Mouse (Mus musculus): ENCODE measurements around the gene Cacna1i. TPM values are rescaled to one million over a fixed set of nuclear protein-coding genes. Genes with fewer than 3 reads are reported as not detected.
A peak's percentile ranks its signal among the peaks of the same experiment; 100 is the strongest.

Gene Cacna1i
- polyA plus RNA-seq, 1 experiment = not detected

DNA sequence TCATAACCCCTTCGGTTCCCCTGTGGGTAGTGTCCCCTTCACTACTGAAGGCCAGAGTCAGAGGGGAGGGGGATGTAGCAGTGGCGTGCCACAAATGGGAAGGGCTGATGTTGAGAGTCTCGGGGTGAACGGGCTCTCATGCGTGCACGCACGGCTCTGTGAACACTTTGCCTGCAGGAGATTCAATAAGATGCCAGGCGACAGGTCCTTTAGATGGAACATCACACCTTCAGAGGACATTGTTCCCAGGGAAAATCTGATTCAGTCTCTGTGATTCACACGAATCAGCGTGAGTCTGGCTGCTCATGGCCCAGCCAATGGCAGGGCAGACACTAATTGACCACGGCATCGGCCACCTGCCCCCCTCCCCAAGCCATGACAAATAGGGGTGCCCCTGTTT lies 17.1 kb downstream of the Cacna1i start:
- no peaks in the 10 kb centered on the region for H3K9me3 ChIP-seq
- H3K36me3 ChIP-seq (replicated peaks; ENCODE audit: low read length) = no peaks in the 10 kb centered on the region
- no peak for TF ChIP-seq FLI1 (IDR thresholded peaks at IDR 0.05; ENCODE audit: low read length)
- no peak for TF ChIP-seq GATA1 (IDR thresholded peaks at IDR 0.05; ENCODE audit: borderline replicate concordance, low read length)
- H3K27me3 ChIP-seq (replicated peaks) = peaks cover 73% of the 10 kb centered on the region
- no peak overlapping the region for H3K4me3 ChIP-seq (replicated peaks)
- H3K4me1 ChIP-seq = peaks cover 15% of the 10 kb centered on the region

DNA sequence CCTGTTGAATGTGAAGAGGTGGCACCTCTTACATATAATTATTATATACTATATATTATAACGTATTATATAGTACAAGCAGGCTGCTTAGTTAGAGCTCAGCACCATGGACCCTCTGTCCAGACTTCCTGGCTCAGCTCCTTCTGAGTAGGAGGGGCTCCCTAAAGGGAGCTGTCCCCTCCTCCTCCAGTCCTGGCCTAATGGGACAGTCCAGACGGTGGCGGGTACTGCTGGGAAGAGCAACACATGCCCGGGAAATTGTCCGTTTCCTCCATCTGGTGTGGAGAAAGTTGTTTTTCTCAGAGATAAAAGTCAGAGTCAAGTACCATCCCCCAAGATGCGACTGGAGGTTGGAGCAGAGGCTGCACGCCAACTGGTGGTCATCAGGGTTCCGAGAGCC lies 19.1 kb downstream of the Cacna1i start:
- no peak for TF ChIP-seq GATA1 (IDR thresholded peaks at IDR 0.05; ENCODE audit: borderline replicate concordance, low read length)
- no peak for TF ChIP-seq FLI1 (IDR thresholded peaks at IDR 0.05; ENCODE audit: low read length)
- H3K4me1 ChIP-seq = peaks cover 15% of the 10 kb centered on the region
- no peaks in the 10 kb centered on the region for H3K36me3 ChIP-seq (replicated peaks; ENCODE audit: low read length)
- H3K9me3 ChIP-seq = no peaks in the 10 kb centered on the region
- peaks cover 70% of the 10 kb centered on the region for H3K27me3 ChIP-seq (replicated peaks)
- H3K4me3 ChIP-seq (replicated peaks) = no peak overlapping the region

DNA sequence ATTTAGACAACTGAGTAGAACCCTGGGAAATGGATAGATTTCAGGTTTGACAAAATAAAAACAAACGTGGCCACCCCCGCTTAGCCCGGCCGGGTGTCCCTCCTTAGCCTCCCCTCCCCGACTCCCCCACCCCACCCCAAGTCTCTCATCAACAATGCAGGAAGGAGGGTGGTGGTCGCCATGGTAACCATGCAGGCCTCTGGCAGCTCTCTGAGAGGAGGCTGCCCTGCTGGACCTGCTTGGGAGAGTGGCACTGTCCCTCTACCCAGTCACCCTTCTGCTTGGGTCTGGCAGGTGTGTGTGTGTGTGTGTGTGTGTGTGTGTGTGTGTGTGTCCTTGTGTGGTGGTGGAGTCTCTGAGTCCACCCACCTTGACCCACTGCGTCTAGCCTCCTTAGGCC lies 27.7 kb downstream of the Cacna1i start:
- peaks cover 27% of the 10 kb centered on the region for H3K4me1 ChIP-seq
- TF ChIP-seq FLI1 (IDR thresholded peaks at IDR 0.05; ENCODE audit: low read length) = no peak
- TF ChIP-seq GATA1 (IDR thresholded peaks at IDR 0.05; ENCODE audit: borderline replicate concordance, low read length) = no peak
- peaks cover 61% of the 10 kb centered on the region for H3K27me3 ChIP-seq (replicated peaks)
- H3K9me3 ChIP-seq = 0 out of 2 replicates have a peak, but pooled peaks cover 4% of the 10 kb centered on the region
- H3K36me3 ChIP-seq (replicated peaks; ENCODE audit: low read length) = no peaks in the 10 kb centered on the region
- no peak overlapping the region for H3K4me3 ChIP-seq (replicated peaks)

DNA sequence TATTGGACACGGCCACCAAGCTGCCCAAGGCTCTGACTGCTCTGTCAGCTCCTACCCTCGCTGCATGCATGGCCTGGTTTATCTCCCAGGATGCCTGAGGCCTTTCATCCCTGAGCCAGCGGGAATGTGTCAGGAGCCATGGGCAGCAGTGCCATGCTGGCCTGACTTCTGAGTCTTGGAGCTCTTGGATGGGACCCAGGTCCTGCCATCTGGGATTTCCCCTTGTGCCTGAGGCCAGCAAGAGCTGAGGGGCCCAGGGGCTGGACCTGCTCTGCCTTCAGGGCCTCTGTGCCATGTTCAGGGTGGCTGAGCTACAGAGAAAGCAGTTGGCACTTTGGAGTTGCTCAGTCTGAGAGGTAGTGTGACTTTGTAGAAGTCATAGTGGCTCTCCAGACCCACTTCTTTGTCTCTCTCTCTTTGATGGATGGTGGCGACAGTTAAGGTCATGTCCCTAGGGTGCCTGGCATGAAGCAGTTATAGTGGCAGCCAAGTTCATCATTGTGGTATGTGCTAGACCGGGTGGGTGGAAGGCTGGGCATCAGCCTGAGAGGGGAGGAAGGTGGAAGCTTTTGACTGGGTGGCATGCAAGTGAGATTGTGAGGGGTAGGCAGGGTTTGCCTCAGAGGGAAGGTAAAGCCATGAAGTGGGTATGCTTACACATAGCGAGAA lies 30.1 kb downstream of the Cacna1i start:
- TF ChIP-seq FLI1 (IDR thresholded peaks at IDR 0.05; ENCODE audit: low read length) (no peak), GATA1 (IDR thresholded peaks at IDR 0.05; ENCODE audit: borderline replicate concordance, low read length) (no peak)
- H3K4me3 ChIP-seq (replicated peaks) = no peak overlapping the region
- H3K27me3 ChIP-seq (replicated peaks) = peaks cover 74% of the 10 kb centered on the region
- peaks cover 37% of the 10 kb centered on the region for H3K4me1 ChIP-seq
- H3K9me3 ChIP-seq = 0 out of 2 replicates have a peak, but pooled peaks cover 4% of the 10 kb centered on the region
- no peaks in the 10 kb centered on the region for H3K36me3 ChIP-seq (replicated peaks; ENCODE audit: low read length)

- Histone ChIP-seq H3K4me3 (replicated peaks) (no peak overlapping the region), H3K36me3 (replicated peaks; ENCODE audit: low read length) (no peaks in the 10 kb centered on the region), H3K27me3 (replicated peaks) (peaks cover 74% of the 10 kb centered on the region), H3K9me3 (0 out of 2 replicates have a peak, but pooled peaks cover 4% of the 10 kb centered on the region), H3K4me1 (peaks cover 37% of the 10 kb centered on the region)
- TF ChIP-seq FLI1 (IDR thresholded peaks at IDR 0.05; ENCODE audit: low read length) (no peak), GATA1 (IDR thresholded peaks at IDR 0.05; ENCODE audit: borderline replicate concordance, low read length) (no peak)
Observed at GRCm38 (mm10) chr15:80317841-80318530, 30.9 kb downstream of the Cacna1i start.

GRCm38 (mm10) chr15:80318543-80319255 lies 31.7 kb downstream of the Cacna1i start:
- peak overlapping the region; percentile 59 for H3K4me3 ChIP-seq (replicated peaks)
- peaks cover 37% of the 10 kb centered on the region for H3K4me1 ChIP-seq
- no peaks in the 10 kb centered on the region for H3K36me3 ChIP-seq (replicated peaks; ENCODE audit: low read length)
- TF ChIP-seq GATA1 (IDR thresholded peaks at IDR 0.05; ENCODE audit: borderline replicate concordance, low read length) = no peak
- TF ChIP-seq FLI1 (IDR thresholded peaks at IDR 0.05; ENCODE audit: low read length) = no peak
- H3K27me3 ChIP-seq (replicated peaks) = peaks cover 74% of the 10 kb centered on the region
- H3K9me3 ChIP-seq = 0 out of 2 replicates have a peak, but pooled peaks cover 4% of the 10 kb centered on the region

- Histone ChIP-seq H3K4me1 (peaks cover 37% of the 10 kb centered on the region), H3K36me3 (replicated peaks; ENCODE audit: low read length) (no peaks in the 10 kb centered on the region), H3K4me3 (replicated peaks) (peak overlapping the region; percentile 53), H3K9me3 (0 out of 2 replicates have a peak, but pooled peaks cover 4% of the 10 kb centered on the region), H3K27me3 (replicated peaks) (peaks cover 75% of the 10 kb centered on the region)
- TF ChIP-seq FLI1 (IDR thresholded peaks at IDR 0.05; ENCODE audit: low read length) (no peak), GATA1 (IDR thresholded peaks at IDR 0.05; ENCODE audit: borderline replicate concordance, low read length) (no peak)
Observed at GRCm38 (mm10) chr15:80319315-80319714, 32.3 kb downstream of the Cacna1i start.

DNA sequence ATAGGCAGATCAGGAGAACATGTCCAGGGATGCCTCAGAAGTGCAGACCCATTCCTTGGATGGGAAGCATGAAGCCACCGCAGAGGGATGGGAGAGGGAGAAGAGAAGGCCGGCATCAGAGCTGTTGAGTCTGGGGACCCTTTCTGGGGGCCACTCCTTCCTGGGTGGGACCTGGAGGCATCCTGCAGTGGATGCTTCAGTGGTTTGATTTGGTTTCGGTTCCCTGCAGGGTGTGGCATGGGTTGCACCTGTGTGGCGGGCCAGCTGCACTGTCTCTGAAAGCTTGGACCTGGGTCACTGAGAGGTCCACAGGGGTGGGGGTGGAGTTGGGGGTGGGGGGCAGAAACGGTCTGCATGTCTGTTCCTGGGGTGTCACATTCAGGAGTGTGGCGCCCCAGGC lies 32.9 kb downstream of the Cacna1i start:
- no peaks in the 10 kb centered on the region for H3K36me3 ChIP-seq (replicated peaks; ENCODE audit: low read length)
- peaks cover 81% of the 10 kb centered on the region for H3K27me3 ChIP-seq (replicated peaks)
- peaks cover 37% of the 10 kb centered on the region for H3K4me1 ChIP-seq
- 0 out of 2 replicates have a peak, but pooled peaks cover 4% of the 10 kb centered on the region for H3K9me3 ChIP-seq
- TF ChIP-seq FLI1 (IDR thresholded peaks at IDR 0.05; ENCODE audit: low read length) (no peak), GATA1 (IDR thresholded peaks at IDR 0.05; ENCODE audit: borderline replicate concordance, low read length) (no peak)
- no peak overlapping the region for H3K4me3 ChIP-seq (replicated peaks)

GRCm38 (mm10) chr15:80325207-80325606 lies 38.2 kb downstream of the Cacna1i start:
- H3K4me3 ChIP-seq (replicated peaks) = no peak overlapping the region
- peaks cover 86% of the 10 kb centered on the region for H3K27me3 ChIP-seq (replicated peaks)

More at GRCm38 (mm10) chr15:80325207-80325606, 38.2 kb downstream of the Cacna1i start:
- H3K4me1 ChIP-seq = peaks cover 6% of the 10 kb centered on the region
- TF ChIP-seq FLI1 (IDR thresholded peaks at IDR 0.05; ENCODE audit: low read length) = no peak
- no peak for TF ChIP-seq GATA1 (IDR thresholded peaks at IDR 0.05; ENCODE audit: borderline replicate concordance, low read length)
- H3K9me3 ChIP-seq = no peaks in the 10 kb centered on the region
- no peaks in the 10 kb centered on the region for H3K36me3 ChIP-seq (replicated peaks; ENCODE audit: low read length)
